Mouse (Mus musculus): ENCODE results near the gene Atp8b4. TPM values are rescaled to one million over a fixed set of nuclear protein-coding genes. Genes with fewer than 3 reads are reported as not detected.

Atp8b4 gene
- polyA plus RNA-seq, 1 experiment = 2.5 TPM

DNA sequence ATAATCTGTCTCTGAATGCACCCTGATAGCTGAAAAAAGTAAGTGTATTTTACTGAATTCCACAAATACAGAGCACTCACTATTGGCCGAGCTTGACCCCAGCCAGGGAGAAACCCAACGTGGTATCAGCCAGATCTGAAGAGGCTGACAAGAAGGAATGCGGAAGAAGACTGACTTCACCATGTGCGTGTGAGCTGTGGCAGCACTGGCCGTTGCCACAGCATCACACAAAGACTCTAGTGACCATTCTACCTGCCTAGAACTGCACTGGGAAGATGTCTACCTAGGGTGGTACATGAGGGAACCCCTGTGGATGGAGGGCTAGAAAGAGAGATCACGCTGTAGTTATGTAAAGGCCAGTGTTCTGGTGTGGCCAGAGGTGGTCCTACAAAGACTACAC is 55.4 kb downstream of the Atp8b4 start:
- DNase-seq (ENCODE audit: low read depth in 1 of 2, low spot score in 2 of 2) = no peak
- no peaks in the 10 kb centered on the region for H3K4me1 ChIP-seq (ENCODE audit: control insufficient read depth, insufficient read depth, insufficient read length)
- 87% methylated on average over 6 of the region's 6 CpGs for WGBS
- no peak for TF ChIP-seq POLR2A (IDR thresholded peaks at IDR 0.05; ENCODE audit: low read depth, low read length)
- TF ChIP-seq CTCF (IDR thresholded peaks at IDR 0.05; ENCODE audit: extremely low read depth, insufficient read depth, insufficient read length, insufficient replicate concordance) = no peak
- H3K27ac ChIP-seq (ENCODE audit: insufficient read depth, low read length) = no peak overlapping the region
- no peak overlapping the region for H3K4me3 ChIP-seq (ENCODE audit: extremely low read depth, insufficient read depth, insufficient read length)
- H3K36me3 ChIP-seq (ENCODE audit: control insufficient read depth, insufficient read depth, low read length) = no peaks in the 10 kb centered on the region
- no peaks in the 10 kb centered on the region for H3K27me3 ChIP-seq (ENCODE audit: control insufficient read depth, insufficient read depth, low read length)

DNA sequence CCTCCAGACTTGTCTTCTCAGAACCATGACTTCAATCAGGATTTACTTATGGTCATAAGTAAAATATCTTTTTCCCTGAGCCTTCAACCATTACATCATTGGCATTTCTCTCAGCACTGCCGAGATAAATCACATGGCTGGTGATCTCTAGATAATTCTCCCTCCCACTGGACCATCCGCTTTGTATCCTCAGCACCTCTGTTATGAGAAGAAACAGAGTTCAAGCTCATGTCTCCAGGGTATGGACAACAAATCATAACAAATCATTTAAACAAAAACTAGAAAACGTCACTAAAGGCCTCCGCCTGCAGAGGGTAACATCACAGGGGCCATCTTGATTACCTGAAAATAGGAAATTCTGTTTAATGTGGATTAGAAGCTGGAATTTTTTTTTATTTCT is 58.9 kb downstream of the Atp8b4 start:
- 87% methylated on average over 4 of the region's 4 CpGs for WGBS
- no peak overlapping the region for H3K4me3 ChIP-seq (ENCODE audit: extremely low read depth, insufficient read depth, insufficient read length)

DNA sequence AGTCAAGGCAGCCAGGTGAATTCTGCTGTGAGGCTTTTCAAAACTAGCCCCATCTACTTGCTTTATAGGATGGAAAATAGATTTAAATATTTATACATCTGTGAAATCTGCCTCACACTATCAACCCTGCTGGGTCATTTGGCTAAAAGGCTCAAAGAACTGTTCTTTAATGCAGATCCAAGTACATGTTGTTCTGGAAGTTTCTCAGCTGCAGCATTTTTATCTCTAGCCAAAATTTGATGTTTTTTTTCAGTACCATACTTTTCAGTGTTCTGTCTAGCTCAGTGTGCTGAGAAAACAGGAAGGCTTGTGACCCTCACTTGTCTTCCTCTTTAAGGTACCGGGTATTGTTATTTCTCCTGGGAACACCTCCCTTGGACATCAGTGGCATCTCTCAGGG is 65.8 kb downstream of the Atp8b4 start:
- DNase-seq (ENCODE audit: low read depth in 1 of 2, low spot score in 2 of 2) = no peak
- TF ChIP-seq POLR2A (IDR thresholded peaks at IDR 0.05; ENCODE audit: low read depth, low read length) (no peak), CTCF (IDR thresholded peaks at IDR 0.05; ENCODE audit: extremely low read depth, insufficient read depth, insufficient read length, insufficient replicate concordance) (no peak)
- no peak overlapping the region for H3K27ac ChIP-seq (ENCODE audit: insufficient read depth, low read length)
- WGBS = 38% methylated on average over 1 of the region's 1 CpGs
- no peaks in the 10 kb centered on the region for H3K36me3 ChIP-seq (ENCODE audit: control insufficient read depth, insufficient read depth, low read length)
- H3K27me3 ChIP-seq (ENCODE audit: control insufficient read depth, insufficient read depth, low read length) = no peaks in the 10 kb centered on the region
- H3K4me1 ChIP-seq (ENCODE audit: control insufficient read depth, insufficient read depth, insufficient read length) = no peaks in the 10 kb centered on the region
- no peak overlapping the region for H3K4me3 ChIP-seq (ENCODE audit: extremely low read depth, insufficient read depth, insufficient read length)

More for the DNA sequence above, 58.9 kb downstream of the Atp8b4 start:
- no peak for DNase-seq (ENCODE audit: low read depth in 1 of 2, low spot score in 2 of 2)
- no peaks in the 10 kb centered on the region for H3K27me3 ChIP-seq (ENCODE audit: control insufficient read depth, insufficient read depth, low read length)
- no peak for TF ChIP-seq CTCF (IDR thresholded peaks at IDR 0.05; ENCODE audit: extremely low read depth, insufficient read depth, insufficient read length, insufficient replicate concordance)
- TF ChIP-seq POLR2A (IDR thresholded peaks at IDR 0.05; ENCODE audit: low read depth, low read length) = no peak
- no peaks in the 10 kb centered on the region for H3K4me1 ChIP-seq (ENCODE audit: control insufficient read depth, insufficient read depth, insufficient read length)
- no peaks in the 10 kb centered on the region for H3K36me3 ChIP-seq (ENCODE audit: control insufficient read depth, insufficient read depth, low read length)
- no peak overlapping the region for H3K27ac ChIP-seq (ENCODE audit: insufficient read depth, low read length)

DNA sequence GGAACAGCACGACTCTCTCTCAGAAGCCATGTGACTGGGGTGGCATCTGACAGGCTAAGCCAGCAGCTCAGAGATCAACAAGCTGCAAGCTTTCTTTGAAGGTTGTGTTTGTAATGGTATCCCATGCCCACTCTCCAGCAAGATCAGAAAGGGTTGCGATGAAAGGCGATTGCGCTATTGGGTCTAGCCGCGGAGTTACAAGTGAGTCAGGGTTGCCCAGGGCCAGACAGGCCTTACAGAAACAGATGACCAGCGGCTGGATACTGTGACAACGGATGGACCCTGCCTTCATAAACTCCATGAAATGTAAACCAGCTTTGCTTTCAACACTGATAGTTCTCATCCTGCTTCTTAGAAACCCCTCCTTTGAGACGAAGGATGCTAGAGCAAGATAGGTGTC is 66.2 kb downstream of the Atp8b4 start:
- Histone ChIP-seq H3K27me3 (ENCODE audit: control insufficient read depth, insufficient read depth, low read length) (no peaks in the 10 kb centered on the region), H3K4me3 (ENCODE audit: extremely low read depth, insufficient read depth, insufficient read length) (no peak overlapping the region), H3K4me1 (ENCODE audit: control insufficient read depth, insufficient read depth, insufficient read length) (no peaks in the 10 kb centered on the region), H3K36me3 (ENCODE audit: control insufficient read depth, insufficient read depth, low read length) (no peaks in the 10 kb centered on the region), H3K27ac (ENCODE audit: insufficient read depth, low read length) (no peak overlapping the region)
- DNase-seq (ENCODE audit: low read depth in 1 of 2, low spot score in 2 of 2) = no peak
- 92% methylated on average over 9 of the region's 9 CpGs for WGBS
- TF ChIP-seq CTCF (IDR thresholded peaks at IDR 0.05; ENCODE audit: extremely low read depth, insufficient read depth, insufficient read length, insufficient replicate concordance) (no peak), POLR2A (IDR thresholded peaks at IDR 0.05; ENCODE audit: low read depth, low read length) (no peak)

DNA sequence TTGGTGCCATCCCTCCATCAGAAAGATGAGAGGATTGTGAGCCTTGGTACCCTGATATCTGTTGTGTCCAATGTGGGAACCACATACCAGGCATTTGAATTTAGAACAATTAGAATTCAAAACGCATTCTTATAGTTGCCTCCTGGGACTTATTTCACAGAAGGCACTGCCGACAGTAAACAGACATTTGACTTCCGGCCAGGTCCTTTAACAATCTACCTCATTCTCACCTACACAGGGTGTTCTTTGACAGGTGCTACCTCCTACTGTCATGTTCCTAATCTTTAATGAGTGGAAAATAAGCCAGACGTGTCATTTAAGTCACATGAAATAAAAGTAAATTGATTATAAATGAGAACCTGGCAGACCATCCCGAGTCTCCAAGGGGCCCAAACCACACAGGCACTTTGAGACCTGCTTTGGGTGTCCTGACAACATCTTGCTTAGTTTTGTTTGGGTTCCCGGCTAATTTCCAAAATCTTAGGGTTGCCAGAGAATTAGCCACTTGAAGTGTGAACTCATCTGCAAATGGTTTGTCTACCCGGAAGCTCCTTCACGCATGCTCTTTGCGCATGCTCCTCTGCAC is 67.9 kb downstream of the Atp8b4 start:
- Histone ChIP-seq H3K4me3 (ENCODE audit: extremely low read depth, insufficient read depth, insufficient read length) (no peak overlapping the region), H3K27me3 (ENCODE audit: control insufficient read depth, insufficient read depth, low read length) (no peaks in the 10 kb centered on the region), H3K36me3 (ENCODE audit: control insufficient read depth, insufficient read depth, low read length) (no peaks in the 10 kb centered on the region), H3K27ac (ENCODE audit: insufficient read depth, low read length) (no peak overlapping the region), H3K4me1 (ENCODE audit: control insufficient read depth, insufficient read depth, insufficient read length) (no peaks in the 10 kb centered on the region)
- WGBS = 90% methylated on average over 9 of the region's 9 CpGs
- TF ChIP-seq CTCF (IDR thresholded peaks at IDR 0.05; ENCODE audit: extremely low read depth, insufficient read depth, insufficient read length, insufficient replicate concordance) (no peak), POLR2A (IDR thresholded peaks at IDR 0.05; ENCODE audit: low read depth, low read length) (no peak)
- no peak for DNase-seq (ENCODE audit: low read depth in 1 of 2, low spot score in 2 of 2)

DNA sequence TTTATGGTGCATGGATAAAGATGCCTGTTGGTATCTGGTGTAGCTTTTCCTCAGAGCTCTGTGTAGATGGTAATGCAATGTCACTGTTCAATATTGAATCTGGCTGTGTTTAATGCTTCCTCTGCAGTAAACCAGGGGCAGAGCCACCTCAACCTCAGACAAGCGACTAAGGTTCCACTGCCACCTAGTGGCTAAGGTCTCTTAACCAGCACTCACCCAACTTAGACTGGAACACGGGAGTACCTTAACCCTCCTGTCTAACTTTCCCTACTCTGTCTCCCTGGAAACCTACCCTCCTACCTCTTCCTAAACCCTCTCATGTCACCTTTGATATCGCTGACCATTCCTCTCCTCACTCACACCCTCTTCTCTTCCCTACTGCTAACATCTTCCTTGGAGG is 71.2 kb downstream of the Atp8b4 start:
- no peak for TF ChIP-seq POLR2A (IDR thresholded peaks at IDR 0.05; ENCODE audit: low read depth, low read length)
- TF ChIP-seq CTCF (IDR thresholded peaks at IDR 0.05; ENCODE audit: extremely low read depth, insufficient read depth, insufficient read length, insufficient replicate concordance) = peak; percentile 47; the same call in 1 of the 2 replicates
- no peak overlapping the region for H3K27ac ChIP-seq (ENCODE audit: insufficient read depth, low read length)
- no peaks in the 10 kb centered on the region for H3K36me3 ChIP-seq (ENCODE audit: control insufficient read depth, insufficient read depth, low read length)
- 23% methylated on average over 3 of the region's 3 CpGs for WGBS
- H3K4me3 ChIP-seq (ENCODE audit: extremely low read depth, insufficient read depth, insufficient read length) = no peak overlapping the region
- H3K27me3 ChIP-seq (ENCODE audit: control insufficient read depth, insufficient read depth, low read length) = no peaks in the 10 kb centered on the region
- H3K4me1 ChIP-seq (ENCODE audit: control insufficient read depth, insufficient read depth, insufficient read length) = no peaks in the 10 kb centered on the region
- peak; percentile 9 to 26 for DNase-seq (ENCODE audit: low read depth in 1 of 2, low spot score in 2 of 2)

DNA sequence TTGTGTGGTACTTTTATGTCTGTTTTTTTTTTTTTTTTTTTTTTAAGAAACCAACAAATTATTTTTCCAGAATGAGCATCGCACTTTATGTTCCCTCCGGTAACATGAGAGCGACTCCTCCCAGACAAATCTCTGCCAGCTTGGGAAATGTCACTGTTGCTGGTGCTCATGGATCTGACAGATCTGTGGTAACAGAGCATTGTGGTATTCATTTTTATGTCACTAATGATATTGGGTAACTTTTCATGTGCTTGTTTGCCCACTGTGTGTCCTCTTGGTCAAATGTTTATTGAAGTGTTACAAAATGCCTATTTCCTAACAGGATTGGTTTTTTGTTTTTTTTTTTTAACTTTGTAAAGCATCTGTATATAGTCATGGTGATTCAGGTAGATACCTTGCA is 75.3 kb downstream of the Atp8b4 start:
- Histone ChIP-seq H3K4me1 (ENCODE audit: control insufficient read depth, insufficient read depth, insufficient read length) (no peaks in the 10 kb centered on the region), H3K27ac (ENCODE audit: insufficient read depth, low read length) (no peak overlapping the region), H3K36me3 (ENCODE audit: control insufficient read depth, insufficient read depth, low read length) (no peaks in the 10 kb centered on the region), H3K27me3 (ENCODE audit: control insufficient read depth, insufficient read depth, low read length) (no peaks in the 10 kb centered on the region), H3K4me3 (ENCODE audit: extremely low read depth, insufficient read depth, insufficient read length) (no peak overlapping the region)
- WGBS = 88% methylated on average over 3 of the region's 3 CpGs
- TF ChIP-seq POLR2A (IDR thresholded peaks at IDR 0.05; ENCODE audit: low read depth, low read length) (no peak), CTCF (IDR thresholded peaks at IDR 0.05; ENCODE audit: extremely low read depth, insufficient read depth, insufficient read length, insufficient replicate concordance) (no peak)
- DNase-seq (ENCODE audit: low read depth in 1 of 2, low spot score in 2 of 2) = no peak

Measured in spleen, adult 2 months (tissue).